Mouse (Mus musculus): ENCODE measurements around the gene Nedd9. TPM values are rescaled to one million over a fixed set of nuclear protein-coding genes. Genes with fewer than 3 reads are reported as not detected.

Nedd9 gene
- polyA plus RNA-seq, 1 experiment from 2014 or later, result 25.0 TPM

DNA sequence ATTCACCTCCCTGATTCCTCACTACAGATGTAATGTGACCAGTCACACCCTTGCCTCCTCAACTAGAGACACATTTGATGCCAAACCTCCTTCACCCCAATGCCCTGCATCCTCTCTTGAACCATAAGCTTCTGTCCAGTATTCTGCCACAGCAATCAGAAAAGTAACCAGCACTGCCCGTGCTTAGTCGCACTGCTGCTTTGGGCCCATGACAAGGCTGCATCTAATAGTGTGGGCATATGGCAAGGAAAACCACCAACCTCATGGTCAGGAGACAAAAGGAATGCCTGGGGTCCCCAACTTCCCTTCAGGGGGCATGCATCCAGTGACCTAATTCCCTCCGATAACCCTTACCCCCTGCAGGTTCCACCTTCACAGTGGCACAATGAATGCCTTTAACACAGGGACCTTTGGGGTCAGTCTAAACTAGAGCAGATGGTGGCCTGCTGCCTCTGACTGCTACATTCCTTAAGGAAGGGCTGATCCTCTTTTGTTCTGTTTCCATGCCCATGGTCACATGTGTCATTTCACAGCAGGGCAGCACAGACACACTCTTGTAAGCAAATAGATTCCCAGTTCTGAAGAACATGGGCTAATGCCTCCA is 4.7 kb downstream of the Nedd9 start:
- Histone ChIP-seq H3K9ac (ENCODE audit: low read length) (no peak overlapping the region), H3K4me3 (replicated peaks; ENCODE audit: low read length) (no peak overlapping the region), H3K9me3 (replicated peaks; ENCODE audit: control insufficient read depth, low read length) (no peaks in the 10 kb centered on the region), H3K4me1 (ENCODE audit: control insufficient read depth, insufficient read depth, low read length) (no peaks in the 10 kb centered on the region), H3K27ac (ENCODE audit: low read length) (no peak overlapping the region), H3K36me3 (ENCODE audit: control insufficient read depth, insufficient read depth, low read length) (no peaks in the 10 kb centered on the region), H3K27me3 (ENCODE audit: control insufficient read depth, insufficient read depth, low read length) (no peaks in the 10 kb centered on the region), H3K4me2 (ENCODE audit: low read depth, low read length) (no peak overlapping the region)
- no peak for ATAC-seq (ENCODE audit: insufficient read depth, low FRiP score)
- 78% methylated on average over 3 of the region's 3 CpGs for WGBS

DNA sequence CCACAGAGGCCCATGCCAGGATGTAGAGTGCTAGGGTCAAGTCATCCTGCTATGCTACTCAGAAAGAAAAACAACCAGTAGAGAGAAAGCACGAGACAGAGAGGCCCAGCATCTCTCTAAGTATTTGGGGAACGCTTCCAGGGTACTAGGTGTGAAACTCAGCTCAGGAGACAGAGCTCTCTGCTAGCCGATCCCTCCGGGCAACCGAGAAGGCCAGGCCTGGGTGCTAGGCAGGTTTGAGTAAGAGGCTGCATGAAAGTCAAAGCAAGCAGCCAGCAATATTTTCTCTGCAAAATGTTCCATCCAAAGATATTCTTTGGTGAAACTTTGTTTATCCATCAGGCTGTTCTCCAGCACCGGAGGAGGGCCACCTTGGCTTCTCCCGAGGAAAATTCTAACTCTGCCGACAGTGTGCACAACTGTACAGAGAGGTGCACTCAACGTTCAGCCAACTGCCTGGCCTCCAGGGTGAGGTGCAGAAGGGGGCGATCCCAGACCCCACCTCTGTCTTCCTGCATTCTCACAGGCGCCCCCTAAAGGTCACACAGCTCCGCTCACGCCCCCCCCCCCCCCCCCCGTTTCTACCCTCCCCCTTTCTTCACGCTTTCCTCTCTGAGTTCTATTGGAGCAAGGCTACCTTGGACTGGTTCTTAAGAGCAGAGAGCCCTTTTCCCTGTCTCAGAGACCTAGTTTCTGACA is 7.3 kb downstream of the Nedd9 start:
- no peak for ATAC-seq (ENCODE audit: insufficient read depth, low FRiP score)

DNA sequence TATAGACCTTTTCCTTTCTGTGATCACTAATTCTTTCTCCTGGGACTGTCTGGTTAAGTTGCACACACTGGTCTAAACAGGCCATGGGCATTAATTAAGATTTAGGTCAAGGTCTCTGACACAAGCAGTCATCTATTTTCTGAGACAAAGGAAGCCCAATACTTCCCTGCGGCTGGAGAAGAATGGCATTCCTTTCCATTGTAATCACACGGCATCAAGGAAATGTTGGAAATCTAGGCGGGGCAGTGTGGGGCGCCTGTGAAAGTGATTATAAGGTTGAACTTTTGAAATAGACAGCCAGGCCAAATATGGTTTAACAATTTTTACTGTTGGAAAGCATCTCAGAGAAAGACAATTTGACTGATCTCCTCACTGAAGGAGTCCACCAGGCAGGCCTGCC is 10.9 kb downstream of the Nedd9 start:
- Histone ChIP-seq H3K36me3 (ENCODE audit: control insufficient read depth, insufficient read depth, low read length) (no peaks in the 10 kb centered on the region), H3K9ac (ENCODE audit: low read length) (no peak overlapping the region), H3K4me1 (ENCODE audit: control insufficient read depth, insufficient read depth, low read length) (0 out of 2 replicates have a peak, but pooled peaks cover 5% of the 10 kb centered on the region), H3K4me2 (ENCODE audit: low read depth, low read length) (no peak overlapping the region), H3K27me3 (ENCODE audit: control insufficient read depth, insufficient read depth, low read length) (no peaks in the 10 kb centered on the region), H3K9me3 (replicated peaks; ENCODE audit: control insufficient read depth, low read length) (no peaks in the 10 kb centered on the region), H3K4me3 (replicated peaks; ENCODE audit: low read length) (no peak overlapping the region), H3K27ac (ENCODE audit: low read length) (no peak overlapping the region)
- 55% methylated on average over 4 of the region's 4 CpGs for WGBS
- ATAC-seq (ENCODE audit: insufficient read depth, low FRiP score), result no peak

More for the DNA sequence above, 7.3 kb downstream of the Nedd9 start:
- H3K36me3 ChIP-seq (ENCODE audit: control insufficient read depth, insufficient read depth, low read length), result no peaks in the 10 kb centered on the region
- H3K27me3 ChIP-seq (ENCODE audit: control insufficient read depth, insufficient read depth, low read length), result no peaks in the 10 kb centered on the region
- 68% methylated on average over 11 of the region's 15 CpGs for WGBS
- H3K4me2 ChIP-seq (ENCODE audit: low read depth, low read length), result no peak overlapping the region
- no peak overlapping the region for H3K4me3 ChIP-seq (replicated peaks; ENCODE audit: low read length)
- H3K9ac ChIP-seq (ENCODE audit: low read length), result no peak overlapping the region
- no peak overlapping the region for H3K27ac ChIP-seq (ENCODE audit: low read length)
- H3K9me3 ChIP-seq (replicated peaks; ENCODE audit: control insufficient read depth, low read length), result no peaks in the 10 kb centered on the region
- 0 out of 2 replicates have a peak, but pooled peaks cover 5% of the 10 kb centered on the region for H3K4me1 ChIP-seq (ENCODE audit: control insufficient read depth, insufficient read depth, low read length)

DNA sequence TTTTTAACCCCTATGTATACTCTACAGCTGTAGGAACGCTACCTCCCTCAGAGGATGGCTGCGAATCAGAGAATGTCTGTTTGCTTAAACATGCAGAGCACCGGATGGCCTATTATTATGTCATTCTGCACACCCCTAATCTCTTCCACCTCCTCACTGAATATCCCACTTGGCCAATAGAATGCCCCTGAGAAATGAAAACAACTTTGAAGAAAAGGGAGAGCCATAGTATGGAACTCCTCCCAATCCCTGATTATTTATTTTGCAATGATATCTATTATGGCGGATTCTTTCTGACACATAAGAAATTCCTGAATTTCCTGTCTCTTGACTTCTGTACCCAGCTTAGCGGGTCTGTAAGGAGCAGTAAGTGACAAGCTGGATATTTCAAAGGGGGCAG is 12.8 kb downstream of the Nedd9 start:
- Histone ChIP-seq H3K4me3 (replicated peaks; ENCODE audit: low read length) (no peak overlapping the region), H3K4me1 (ENCODE audit: control insufficient read depth, insufficient read depth, low read length) (0 out of 2 replicates have a peak, but pooled peaks cover 5% of the 10 kb centered on the region), H3K4me2 (ENCODE audit: low read depth, low read length) (no peak overlapping the region), H3K9me3 (replicated peaks; ENCODE audit: control insufficient read depth, low read length) (no peaks in the 10 kb centered on the region), H3K27me3 (ENCODE audit: control insufficient read depth, insufficient read depth, low read length) (no peaks in the 10 kb centered on the region), H3K36me3 (ENCODE audit: control insufficient read depth, insufficient read depth, low read length) (no peaks in the 10 kb centered on the region), H3K27ac (ENCODE audit: low read length) (no peak overlapping the region), H3K9ac (ENCODE audit: low read length) (no peak overlapping the region)
- WGBS, result 72% methylated on average over 5 of the region's 5 CpGs
- ATAC-seq (ENCODE audit: insufficient read depth, low FRiP score), result no peak

DNA sequence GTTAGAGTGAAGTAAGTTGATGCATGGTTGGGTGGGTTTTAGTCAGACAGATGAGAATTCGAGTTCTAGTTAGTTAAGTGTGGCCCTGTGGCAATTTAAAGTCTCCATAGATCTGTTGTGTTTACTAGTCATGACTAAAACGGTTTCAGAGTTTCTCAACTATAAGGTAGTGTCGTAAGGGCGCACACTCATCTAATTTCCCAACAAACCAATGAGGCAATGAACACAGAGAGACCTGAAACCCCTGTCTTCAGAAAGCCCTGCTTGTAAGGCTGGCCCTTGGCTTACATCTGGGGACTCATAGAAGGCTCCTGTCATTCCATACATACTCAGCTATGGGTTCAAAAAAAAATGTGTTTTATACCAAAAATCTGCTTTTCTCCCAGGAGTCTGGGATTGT is 13.7 kb downstream of the Nedd9 start:
- H3K27me3 ChIP-seq (ENCODE audit: control insufficient read depth, insufficient read depth, low read length), result no peaks in the 10 kb centered on the region
- H3K36me3 ChIP-seq (ENCODE audit: control insufficient read depth, insufficient read depth, low read length), result no peaks in the 10 kb centered on the region
- no peak overlapping the region for H3K4me2 ChIP-seq (ENCODE audit: low read depth, low read length)
- ATAC-seq (ENCODE audit: insufficient read depth, low FRiP score), result no peak
- no peaks in the 10 kb centered on the region for H3K9me3 ChIP-seq (replicated peaks; ENCODE audit: control insufficient read depth, low read length)
- WGBS, result 86% methylated on average over 4 of the region's 4 CpGs
- H3K27ac ChIP-seq (ENCODE audit: low read length), result no peak overlapping the region
- H3K4me1 ChIP-seq (ENCODE audit: control insufficient read depth, insufficient read depth, low read length), result 0 out of 2 replicates have a peak, but pooled peaks cover 5% of the 10 kb centered on the region
- H3K9ac ChIP-seq (ENCODE audit: low read length), result no peak overlapping the region
- no peak overlapping the region for H3K4me3 ChIP-seq (replicated peaks; ENCODE audit: low read length)

DNA sequence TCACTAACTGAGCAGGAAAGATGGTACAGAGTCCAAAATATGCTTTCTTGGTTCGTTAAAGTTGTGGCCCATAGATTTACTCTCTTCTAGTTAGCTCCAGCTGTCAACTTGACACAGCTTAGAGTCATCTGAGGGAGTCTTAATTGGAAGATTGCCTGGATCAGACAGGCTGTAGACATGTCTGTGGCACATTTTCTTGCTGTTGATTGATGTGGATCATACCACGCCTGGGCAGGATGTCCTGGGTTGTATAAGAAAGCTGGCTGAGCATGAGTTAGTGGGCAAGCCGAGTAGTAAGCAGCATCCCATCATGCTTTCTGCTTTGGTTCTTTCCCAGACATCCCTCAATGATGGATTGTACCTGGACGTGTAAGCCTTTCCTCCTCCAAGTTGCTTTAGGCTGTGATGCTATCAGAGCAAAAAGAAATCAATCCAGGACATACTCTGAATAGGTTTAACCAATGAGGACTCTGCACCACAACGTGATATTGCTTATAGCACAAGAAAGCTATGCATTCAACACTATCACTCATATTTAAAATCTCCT is 14.2 kb downstream of the Nedd9 start:
- ATAC-seq (ENCODE audit: insufficient read depth, low FRiP score), result no peak
- Histone ChIP-seq H3K27me3 (ENCODE audit: control insufficient read depth, insufficient read depth, low read length) (no peaks in the 10 kb centered on the region), H3K9me3 (replicated peaks; ENCODE audit: control insufficient read depth, low read length) (no peaks in the 10 kb centered on the region), H3K4me2 (ENCODE audit: low read depth, low read length) (no peak overlapping the region), H3K4me3 (replicated peaks; ENCODE audit: low read length) (no peak overlapping the region), H3K9ac (ENCODE audit: low read length) (no peak overlapping the region), H3K4me1 (ENCODE audit: control insufficient read depth, insufficient read depth, low read length) (0 out of 2 replicates have a peak, but pooled peaks cover 5% of the 10 kb centered on the region), H3K27ac (ENCODE audit: low read length) (no peak overlapping the region), H3K36me3 (ENCODE audit: control insufficient read depth, insufficient read depth, low read length) (no peaks in the 10 kb centered on the region)
- WGBS, result 63% methylated on average over 5 of the region's 5 CpGs

DNA sequence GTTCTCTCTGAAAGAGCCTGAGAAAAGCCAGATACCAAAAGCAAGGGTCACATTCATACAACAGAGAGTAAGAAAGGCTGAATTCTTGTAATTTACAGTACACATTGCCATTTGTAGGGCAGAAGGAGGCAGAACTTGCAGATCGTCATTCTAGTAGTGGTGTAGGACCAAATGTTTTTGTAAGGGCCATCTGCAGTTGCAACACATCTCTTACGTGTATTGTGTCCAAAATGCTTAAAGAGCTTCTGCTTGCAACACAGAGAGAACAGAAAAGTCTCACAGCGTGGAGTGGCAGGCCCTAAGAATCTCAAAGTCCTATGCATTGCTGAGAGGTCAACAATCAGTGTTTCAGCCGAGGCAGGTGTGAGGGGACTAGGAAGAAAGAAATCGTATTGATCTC is 18.9 kb downstream of the Nedd9 start:
- 59% methylated on average over 5 of the region's 5 CpGs for WGBS
- Histone ChIP-seq H3K9ac (ENCODE audit: low read length) (no peak overlapping the region), H3K27ac (ENCODE audit: low read length) (no peak overlapping the region), H3K36me3 (ENCODE audit: control insufficient read depth, insufficient read depth, low read length) (no peaks in the 10 kb centered on the region), H3K27me3 (ENCODE audit: control insufficient read depth, insufficient read depth, low read length) (no peaks in the 10 kb centered on the region), H3K9me3 (replicated peaks; ENCODE audit: control insufficient read depth, low read length) (no peaks in the 10 kb centered on the region), H3K4me2 (ENCODE audit: low read depth, low read length) (no peak overlapping the region), H3K4me3 (replicated peaks; ENCODE audit: low read length) (no peak overlapping the region), H3K4me1 (ENCODE audit: control insufficient read depth, insufficient read depth, low read length) (no peaks in the 10 kb centered on the region; the same call in 1 of the 2 replicates)
- ATAC-seq (ENCODE audit: insufficient read depth, low FRiP score), result no peak

DNA sequence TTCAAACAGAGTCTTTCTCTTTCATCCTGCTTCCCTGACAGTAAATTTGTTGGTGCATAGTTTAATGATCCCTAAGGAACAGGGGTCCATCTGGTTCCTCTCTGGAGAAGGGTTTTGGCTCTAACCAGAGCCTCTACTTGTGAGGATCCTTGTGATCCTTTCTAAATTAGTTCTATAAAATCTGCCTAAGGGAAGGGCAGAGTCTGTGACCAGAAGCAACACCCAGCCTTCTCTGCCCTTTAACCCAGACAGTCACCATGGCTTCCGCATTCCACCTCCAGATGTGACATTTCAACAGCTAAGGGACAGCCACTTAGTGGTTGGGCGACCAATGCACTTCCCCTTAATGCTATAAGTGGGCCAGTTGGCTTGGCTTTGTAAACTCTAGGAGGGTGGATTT is 20.1 kb downstream of the Nedd9 start:
- Histone ChIP-seq H3K9me3 (replicated peaks; ENCODE audit: control insufficient read depth, low read length) (no peaks in the 10 kb centered on the region), H3K9ac (ENCODE audit: low read length) (no peak overlapping the region), H3K27me3 (ENCODE audit: control insufficient read depth, insufficient read depth, low read length) (no peaks in the 10 kb centered on the region), H3K4me3 (replicated peaks; ENCODE audit: low read length) (no peak overlapping the region), H3K4me1 (ENCODE audit: control insufficient read depth, insufficient read depth, low read length) (no peaks in the 10 kb centered on the region; the same call in 1 of the 2 replicates), H3K36me3 (ENCODE audit: control insufficient read depth, insufficient read depth, low read length) (no peaks in the 10 kb centered on the region), H3K4me2 (ENCODE audit: low read depth, low read length) (no peak overlapping the region), H3K27ac (ENCODE audit: low read length) (peak overlapping the region; percentile 60; the same call in 1 of the 2 replicates)
- 56% methylated on average over 2 of the region's 2 CpGs for WGBS
- ATAC-seq (ENCODE audit: insufficient read depth, low FRiP score), result no peak

DNA sequence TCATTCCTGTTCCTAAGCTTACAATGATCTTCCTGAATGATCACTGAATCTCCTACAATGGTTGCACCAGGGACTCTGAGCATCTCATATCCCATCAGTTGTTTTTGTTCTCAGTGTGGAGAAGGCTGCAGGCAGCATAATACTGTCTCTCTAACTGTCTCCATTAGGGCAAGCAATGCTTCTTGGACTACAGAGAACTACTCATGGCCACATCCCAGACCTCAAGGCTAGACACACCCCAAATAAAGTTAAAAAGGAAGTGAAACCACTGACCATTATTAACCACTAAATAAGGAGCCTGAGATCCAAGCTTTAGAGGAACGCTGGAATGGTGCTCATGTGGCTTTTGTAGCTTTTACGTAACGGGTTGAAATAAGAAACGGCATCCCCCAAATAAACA is 20.5 kb downstream of the Nedd9 start:
- 77% methylated on average over 4 of the region's 4 CpGs for WGBS
- Histone ChIP-seq H3K4me2 (ENCODE audit: low read depth, low read length) (no peak overlapping the region), H3K9ac (ENCODE audit: low read length) (no peak overlapping the region), H3K36me3 (ENCODE audit: control insufficient read depth, insufficient read depth, low read length) (no peaks in the 10 kb centered on the region), H3K4me1 (ENCODE audit: control insufficient read depth, insufficient read depth, low read length) (no peaks in the 10 kb centered on the region; the same call in 1 of the 2 replicates), H3K4me3 (replicated peaks; ENCODE audit: low read length) (no peak overlapping the region), H3K9me3 (replicated peaks; ENCODE audit: control insufficient read depth, low read length) (no peaks in the 10 kb centered on the region), H3K27me3 (ENCODE audit: control insufficient read depth, insufficient read depth, low read length) (no peaks in the 10 kb centered on the region), H3K27ac (ENCODE audit: low read length) (peak overlapping the region; percentile 60; the same call in 1 of the 2 replicates)
- ATAC-seq (ENCODE audit: insufficient read depth, low FRiP score), result peak; percentile 29; the same call in 1 of the 2 replicates
